Mouse (Mus musculus): ENCODE measurements around the gene Cacna2d1.

The Cacna2d1 gene

GRCm38 (mm10) chr5:16062773-16063172 lies 128.3 kb downstream of the Cacna2d1 start:
- no peak for DNase-seq (ENCODE audit: low spot score in 2 of 2)

DNA sequence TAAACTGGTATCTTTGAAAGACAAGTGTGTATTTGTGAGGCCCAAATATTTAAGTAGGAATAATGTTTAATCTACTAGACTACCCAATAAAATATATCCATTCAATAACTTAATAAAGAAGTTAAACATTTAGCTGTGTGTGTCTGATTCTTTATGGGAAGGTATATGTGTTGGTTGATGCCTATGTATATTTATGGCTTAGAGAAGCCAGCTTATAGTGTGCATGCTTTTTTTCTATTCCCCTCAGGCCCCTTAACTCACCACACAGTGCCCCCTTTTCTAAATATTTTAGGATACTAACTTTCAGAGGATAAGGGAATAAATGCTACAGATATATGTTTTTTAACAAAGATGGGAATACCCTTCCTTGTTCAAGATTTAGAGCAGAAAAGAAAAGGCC lies 128.8 kb downstream of the Cacna2d1 start:
- DNase-seq (ENCODE audit: low spot score in 2 of 2): no peak

GRCm38 (mm10) chr5:16063949-16064348 lies 129.5 kb downstream of the Cacna2d1 start:
- no peak for DNase-seq (ENCODE audit: low spot score in 2 of 2)

DNA sequence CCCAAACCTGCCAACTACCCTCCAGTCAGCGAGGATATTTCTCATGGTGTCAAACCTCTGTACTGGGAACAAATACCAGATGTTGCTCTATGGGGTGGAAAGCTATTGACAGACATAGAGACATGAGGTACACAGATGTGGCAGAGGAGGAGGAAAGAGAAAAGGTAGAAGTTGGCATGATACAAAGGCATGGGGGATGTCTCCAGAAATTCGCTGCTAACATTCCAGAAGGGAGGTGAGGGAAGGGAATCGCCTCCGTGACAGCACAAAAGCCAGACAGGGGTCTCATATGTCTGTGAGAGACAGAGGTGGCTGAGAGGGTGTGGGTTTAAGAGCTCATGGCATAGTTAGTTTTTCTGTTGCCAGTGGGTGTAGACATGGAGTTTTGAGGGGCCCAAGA lies 131.3 kb downstream of the Cacna2d1 start:
- no peak for DNase-seq (ENCODE audit: low spot score in 2 of 2)

- no peak for DNase-seq (ENCODE audit: low spot score in 2 of 2)
These were observed 147.8 kb downstream of the Cacna2d1 start for GRCm38 (mm10) chr5:16082253-16082652.

DNA sequence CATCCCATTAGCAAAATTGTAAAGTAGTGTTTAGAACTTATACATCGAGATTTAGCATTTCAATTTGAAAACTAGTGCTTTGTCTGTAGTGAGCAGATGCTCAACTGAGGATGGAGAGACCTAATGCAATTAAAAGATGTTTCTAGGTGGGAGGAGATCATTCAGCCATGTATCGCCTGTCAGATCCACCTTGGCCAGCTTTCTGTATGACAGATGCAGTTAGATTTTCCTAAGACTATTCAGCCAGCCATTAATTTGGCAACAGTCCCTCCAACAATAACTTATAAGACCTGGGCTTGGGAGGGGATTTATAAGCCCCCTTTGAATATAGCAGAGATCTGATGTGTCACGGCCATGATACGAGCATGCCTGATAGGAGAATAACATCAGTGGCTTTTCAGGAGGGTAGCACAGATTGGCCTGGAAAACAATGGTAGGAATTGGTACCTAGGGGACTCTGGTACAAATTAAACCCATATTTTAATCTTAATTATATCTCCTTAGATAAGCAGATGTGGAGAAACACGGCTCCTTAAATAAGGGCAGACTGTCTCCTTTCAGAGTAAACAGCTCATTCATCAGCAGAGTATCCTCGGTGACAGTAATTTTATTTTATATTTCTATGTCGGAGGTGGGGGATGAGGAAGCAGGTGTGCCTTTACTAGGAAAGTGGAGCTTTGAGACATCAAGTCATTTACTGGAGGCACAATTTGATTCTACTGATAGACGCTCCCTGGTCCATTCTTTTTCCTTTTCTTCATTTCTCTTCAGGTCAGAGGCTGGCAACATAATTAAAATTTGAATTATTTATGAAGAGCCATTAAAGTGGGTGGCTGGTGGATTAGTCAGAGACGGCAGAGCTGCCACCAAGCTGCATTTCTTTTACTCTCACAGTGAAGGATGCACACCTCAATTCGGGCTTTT lies 152.8 kb downstream of the Cacna2d1 start:
- DNase-seq (ENCODE audit: low spot score in 2 of 2): peak in 1 of 2 experiments; percentile 28

DNA sequence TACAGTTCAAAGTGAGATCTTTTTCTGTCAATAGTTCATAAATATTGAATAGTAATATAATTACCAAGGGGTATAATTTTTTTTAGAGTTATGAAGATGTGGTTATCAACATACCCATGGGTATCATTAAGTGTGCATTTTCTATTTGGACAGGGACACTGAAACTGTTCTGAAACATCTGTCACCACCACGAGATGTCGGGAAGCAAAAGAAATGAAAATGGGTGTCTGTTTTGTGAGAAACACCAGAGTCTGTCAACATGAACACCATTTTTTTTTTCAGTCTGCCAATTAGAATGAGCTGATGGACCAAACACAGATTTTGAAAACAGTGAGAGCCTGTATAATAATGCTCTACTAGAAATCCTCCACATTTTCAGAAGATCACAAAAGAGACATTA lies 153.5 kb downstream of the Cacna2d1 start:
- no peak for DNase-seq (ENCODE audit: low spot score in 2 of 2)

DNA sequence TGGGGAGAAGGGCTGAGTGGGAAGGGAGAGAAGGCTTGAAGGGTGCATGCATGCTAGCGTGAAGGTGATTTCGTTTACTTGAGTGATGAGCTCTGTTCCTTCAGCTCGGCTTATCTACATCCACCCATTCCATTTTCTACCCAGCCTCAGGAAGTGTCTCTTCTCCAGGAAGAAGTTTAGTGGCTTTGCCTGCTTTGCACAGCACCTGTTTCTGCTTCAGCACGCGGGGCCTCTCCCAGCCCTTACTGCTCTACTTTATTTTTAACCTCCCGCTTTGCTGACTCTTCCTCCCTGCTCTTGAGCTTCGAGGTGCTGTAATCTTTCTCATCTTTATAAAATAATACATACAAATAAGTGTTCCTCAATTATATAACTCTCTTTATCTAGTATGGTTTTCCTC lies 158.0 kb downstream of the Cacna2d1 start:
- no peak for DNase-seq (ENCODE audit: low spot score in 2 of 2)

DNA sequence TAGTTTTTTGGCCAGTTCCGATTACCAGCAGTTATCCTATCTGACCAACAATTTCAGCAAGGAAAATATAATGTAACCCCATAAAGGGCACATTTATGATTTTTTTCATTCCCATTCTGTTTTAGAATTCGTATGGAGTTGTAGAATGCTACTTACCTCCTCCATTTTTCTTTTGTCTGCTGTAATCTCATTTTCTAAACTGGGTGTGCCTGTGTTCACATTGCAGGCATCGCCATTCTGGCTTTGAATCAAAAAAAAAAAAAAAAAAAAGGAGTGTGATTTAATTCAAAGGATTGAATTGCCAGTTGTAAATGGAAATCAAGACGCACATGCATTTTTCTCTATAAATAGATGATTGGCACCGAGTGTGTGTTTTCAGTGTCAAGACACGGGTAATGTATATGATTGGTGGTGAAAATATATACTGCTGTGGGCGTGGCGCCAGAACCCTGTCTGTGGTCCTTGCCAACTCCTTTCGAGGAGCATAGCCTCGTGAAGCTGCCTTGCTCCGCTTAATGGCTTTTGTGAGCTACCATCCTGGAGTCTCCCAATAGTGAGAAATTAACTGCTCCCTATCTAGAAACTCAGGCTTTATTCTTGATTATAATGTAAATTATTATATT lies 158.7 kb downstream of the Cacna2d1 start:
- peak in 1 of 2 experiments; percentile 53 for DNase-seq (ENCODE audit: low spot score in 2 of 2)

- DNase-seq (ENCODE audit: low spot score in 2 of 2): no peak
These were observed 160.9 kb downstream of the Cacna2d1 start for GRCm38 (mm10) chr5:16095345-16095744.

GRCm38 (mm10) chr5:16098766-16099165 lies 164.3 kb downstream of the Cacna2d1 start:
- no peak for DNase-seq (ENCODE audit: low spot score in 2 of 2)

- no peak for DNase-seq (ENCODE audit: low spot score in 2 of 2)
These were observed 167.3 kb downstream of the Cacna2d1 start for GRCm38 (mm10) chr5:16101820-16102219.

- no peak for DNase-seq (ENCODE audit: low spot score in 2 of 2)
These were observed 171.2 kb downstream of the Cacna2d1 start for GRCm38 (mm10) chr5:16105701-16106100.

DNA sequence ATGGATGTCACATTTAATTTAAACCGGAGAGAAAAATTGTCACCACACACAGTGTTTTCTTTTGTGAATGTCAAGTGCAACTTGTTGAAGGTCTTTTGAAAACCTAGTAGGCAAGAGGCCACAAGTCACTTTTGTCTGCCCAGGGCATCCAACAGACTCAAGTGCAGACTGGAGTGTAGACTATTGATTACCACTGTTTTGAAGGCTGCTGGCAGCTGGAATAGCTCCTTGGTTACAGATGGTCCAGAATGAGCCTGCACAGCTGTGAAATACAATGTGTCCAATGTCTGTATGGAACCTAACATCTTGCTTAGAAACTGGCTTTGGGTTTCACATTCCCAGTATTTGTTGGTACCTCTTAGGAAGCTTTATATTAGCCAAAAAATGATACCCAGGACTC lies 176.2 kb downstream of the Cacna2d1 start:
- DNase-seq (ENCODE audit: low spot score in 2 of 2): no peak

DNA sequence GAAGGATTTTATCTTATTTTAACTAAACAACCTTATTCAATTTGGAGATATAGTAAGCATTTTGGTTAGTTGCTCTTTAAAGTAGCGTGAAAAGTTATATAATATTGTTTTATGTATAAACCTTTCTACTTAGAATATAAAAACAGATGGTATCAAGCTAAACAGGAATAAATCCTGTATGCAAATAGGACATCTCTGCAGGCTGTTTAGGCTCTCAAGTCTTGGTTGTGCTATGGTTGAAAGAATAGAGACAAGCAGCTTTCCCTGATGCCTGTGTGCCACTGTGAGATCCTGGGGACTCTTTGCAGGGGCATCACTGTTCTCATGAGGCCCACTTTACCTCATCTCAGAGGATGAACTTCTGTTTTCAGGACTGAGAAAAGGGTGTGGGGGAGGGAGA lies 179.4 kb downstream of the Cacna2d1 start:
- no peak for DNase-seq (ENCODE audit: low spot score in 2 of 2)

DNA sequence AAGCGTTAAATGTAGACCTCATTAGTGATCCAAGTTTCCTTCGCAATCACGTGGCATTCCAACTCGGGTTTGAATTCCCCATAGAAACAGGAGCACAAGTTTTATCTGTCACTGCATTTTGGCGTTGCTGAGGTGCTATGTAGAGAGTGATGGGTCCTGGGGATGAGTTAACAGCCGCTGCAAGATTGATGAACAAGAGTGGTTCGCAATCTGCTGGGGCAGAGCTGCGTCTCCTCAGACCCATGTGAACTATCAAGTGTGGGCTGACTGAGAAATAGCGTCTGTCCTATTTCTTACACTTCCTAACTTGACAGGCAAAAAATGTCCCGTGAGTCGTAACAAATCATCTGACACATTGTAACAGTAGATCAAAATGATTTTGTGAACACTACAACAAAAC lies 186.8 kb downstream of the Cacna2d1 start:
- no peak for DNase-seq (ENCODE audit: low spot score in 2 of 2)

- no peak for DNase-seq (ENCODE audit: low spot score in 2 of 2)
These were observed 187.6 kb downstream of the Cacna2d1 start for GRCm38 (mm10) chr5:16122110-16122509.

DNA sequence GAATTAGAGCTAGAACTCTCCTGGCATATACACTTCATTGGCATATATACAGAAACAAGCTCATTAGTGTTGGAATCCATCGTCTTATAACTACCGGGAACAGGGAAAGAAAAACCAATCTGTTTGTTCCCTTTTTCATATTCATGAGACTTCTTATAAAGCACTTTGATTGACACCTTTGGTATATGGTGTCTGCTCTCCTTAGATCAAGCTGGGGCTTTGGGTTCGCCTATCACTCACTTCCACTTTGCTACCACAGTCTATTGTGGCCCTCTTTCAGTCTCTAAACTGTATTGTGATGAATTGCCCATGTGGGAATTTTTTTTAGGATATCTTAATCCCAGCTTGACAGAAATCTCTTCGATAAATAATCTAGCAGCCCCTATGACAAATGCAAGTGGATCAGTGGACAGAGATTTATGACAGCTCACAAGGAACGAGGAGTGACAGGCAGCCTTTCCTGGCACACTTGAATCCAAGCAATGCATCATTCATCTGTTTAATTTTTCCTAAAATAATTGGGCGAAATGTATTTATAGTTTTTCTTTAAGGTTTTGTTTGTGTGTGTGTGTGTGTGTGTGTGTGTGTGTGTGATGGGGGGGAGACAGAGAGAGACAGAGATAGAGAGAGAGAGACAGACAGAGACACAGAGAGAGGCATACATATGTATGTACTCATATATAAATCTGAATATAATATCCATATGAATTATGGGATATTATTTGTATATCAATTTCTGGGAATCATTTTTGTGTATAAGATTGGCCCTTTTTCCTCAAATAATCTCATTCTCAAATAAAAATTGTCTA lies 200.0 kb downstream of the Cacna2d1 start:
- no peak for DNase-seq (ENCODE audit: low spot score in 2 of 2)

DNA sequence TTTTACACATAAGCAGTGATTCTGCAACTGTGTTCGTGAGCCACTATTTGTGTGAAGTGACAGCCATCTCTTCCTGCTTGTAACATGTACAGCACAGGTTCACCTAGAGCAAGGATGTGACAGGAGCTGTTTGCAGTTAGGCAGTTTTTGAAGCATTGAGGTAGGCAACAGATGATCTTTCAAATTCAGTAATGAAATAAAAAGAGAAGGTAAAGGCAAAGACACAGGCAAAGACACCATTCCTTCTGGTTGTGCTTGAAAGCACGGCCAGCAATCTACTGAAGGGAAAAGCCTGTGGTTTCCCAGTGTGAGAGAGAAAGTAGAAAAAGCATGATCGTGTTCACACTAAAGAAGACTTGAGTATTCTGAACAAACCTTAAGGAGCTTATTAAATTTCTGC lies 201.5 kb downstream of the Cacna2d1 start:
- no peak for DNase-seq (ENCODE audit: low spot score in 2 of 2)

DNA sequence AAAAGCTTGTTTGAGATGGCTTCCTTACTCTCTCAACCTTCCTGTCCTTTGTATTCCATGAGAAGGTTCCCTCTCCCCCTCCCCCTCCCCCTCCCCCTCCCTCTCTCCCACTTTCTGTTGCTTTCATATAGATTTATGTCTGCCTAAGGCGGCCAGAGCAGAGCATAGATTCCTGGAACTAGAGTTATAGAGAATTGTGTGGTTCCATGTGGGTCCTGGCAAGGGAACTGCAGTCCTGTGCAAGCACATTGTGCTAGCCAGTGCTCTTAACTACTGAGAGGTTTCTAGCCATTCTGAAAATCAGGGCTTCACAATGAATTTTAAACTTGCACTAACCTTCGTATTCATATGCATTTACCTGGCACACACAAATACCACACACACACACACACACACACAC lies 202.3 kb downstream of the Cacna2d1 start:
- no peak for DNase-seq (ENCODE audit: low spot score in 2 of 2)

GRCm38 (mm10) chr5:16146602-16147001 lies 212.1 kb downstream of the Cacna2d1 start:
- no peak for DNase-seq (ENCODE audit: low spot score in 2 of 2)
